Mouse (Mus musculus) liver, postnatal 0 days (tissue): Measurements from ENCODE around the gene Olfr187. TPM values are rescaled to one million over a fixed set of nuclear protein-coding genes. Genes with fewer than 3 reads are reported as not detected.

Experiments
- ATAC-seq: fragments of 200-750 bp; cut with Nextera tagmentation; 2 replicates; pipeline ENCODE4 v1.8.0; 2017; ENCODE audit warnings: mild to moderate bottlenecking, moderate library complexity
- DNase-seq: peaks from one replicate; pipeline ENCODE4 v3.0.0-alpha.2; 2016
- H3K27ac ChIP-seq: fragments of 300-500 bp; sonication (generic); 2 replicates; pipeline ENCODE4 v1.5.1; 2014; ENCODE audit warnings: antibody characterized with exemption, moderate library complexity, mild to moderate bottlenecking, low read depth
- H3K27me3 ChIP-seq: fragments of 300-500 bp; sonication (generic); 2 replicates; pipeline ENCODE4 v1.6.1; 2014; ENCODE audit warnings: low read length, control low read depth, mixed read lengths; ENCODE audit not compliant: insufficient read depth
- H3K36me3 ChIP-seq: fragments of 300-500 bp; sonication (generic); replicated peaks from 2 replicates; pipeline ENCODE4 v1.6.1; 2014; ENCODE audit warnings: mild to moderate bottlenecking, control low read depth, low read length, moderate library complexity, mixed read lengths; ENCODE audit not compliant: insufficient read depth
- H3K4me1 ChIP-seq: fragments of 300-500 bp; sonication (generic); 2 replicates; pipeline ENCODE4 v1.6.1; 2014; ENCODE audit warnings: antibody characterized with exemption, mild to moderate bottlenecking, control low read depth; ENCODE audit not compliant: insufficient read depth
- H3K4me2 ChIP-seq: fragments of 300-500 bp; sonication (generic); 2 replicates; pipeline ENCODE4 v1.6.1; 2014; ENCODE audit warnings: low read depth, mild to moderate bottlenecking, low read length, moderate library complexity, mixed read lengths
- H3K4me3 ChIP-seq: fragments of 300-500 bp; sonication (generic); 2 replicates; pipeline ENCODE4 v1.5.1; 2014; ENCODE audit warnings: low read depth, low read length
- H3K9ac ChIP-seq: fragments of 300-500 bp; sonication (generic); replicated peaks from 2 replicates; pipeline ENCODE4 v1.6.1; 2014; ENCODE audit warnings: mild to moderate bottlenecking, moderate library complexity
- H3K9me3 ChIP-seq: fragments of 300-500 bp; sonication (generic); 2 replicates; pipeline ENCODE4 v1.6.1; 2016; ENCODE audit warnings: mild to moderate bottlenecking, control low read depth, low read length, mixed read lengths
- CTCF ChIP-seq: sonication (generic); IDR thresholded peaks from 2 replicates; pipeline ENCODE4 v1.5.1; 2016; ENCODE audit warnings: antibody characterized with exemption, low read depth
- EP300 ChIP-seq: IDR thresholded peaks from 2 replicates; pipeline ENCODE4 v1.6.1; 2016; ENCODE audit warnings: antibody characterized with exemption, low read depth, mild to moderate bottlenecking
- WGBS: fragments of 180-500 bp; shearing (Covaris S2); extraction: QIAGEN DNeasy Blood & Tissue Kit; methylation state at CpG from one replicate; pipeline ENCODE4 v1.1.7; 2014; ENCODE audit not compliant: insufficient replicate concordance; 5-methylcytosine and 5-hydroxymethylcytosine counted together
- polyA plus RNA-seq: library from polyadenylated mRNA; unstranded; fragments of >200 nt; fragmentation: Nextera tagmentation; extraction: Ambion mirVana; gene quantifications from 2 replicates; pipeline ENCODE4 v1.2.1, GENCODE M21; 2015

The Olfr187 gene
- polyA plus RNA-seq, 1 experiment from 2014 or later: not detected

DNA sequence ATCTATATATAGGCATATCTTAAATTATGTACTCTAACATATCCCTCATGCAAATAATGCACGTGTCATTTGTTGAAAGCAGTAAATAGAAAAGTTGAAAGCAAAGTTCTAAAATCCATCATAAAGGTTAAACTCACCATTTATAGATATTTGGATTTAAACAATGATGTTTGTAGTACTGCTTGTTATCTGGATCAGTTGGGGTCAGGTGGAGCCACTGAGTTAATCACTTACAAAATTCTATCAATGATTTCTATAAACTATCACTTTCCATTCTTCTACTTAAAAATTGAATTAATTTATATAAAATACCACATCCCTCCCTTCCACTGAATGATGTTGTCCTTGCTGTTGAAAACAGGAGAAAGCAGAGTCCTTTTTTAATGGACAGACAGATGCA is 9.3 kb upstream of the Olfr187 start:
- Histone ChIP-seq H3K4me1 (no peaks in the 10 kb centered on the region), H3K4me2 (no peak overlapping the region), H3K27ac (no peak overlapping the region), H3K36me3 (no peaks in the 10 kb centered on the region), H3K27me3 (no peaks in the 10 kb centered on the region), H3K9me3 (no peaks in the 10 kb centered on the region), H3K4me3 (no peak overlapping the region), H3K9ac (no peak overlapping the region)
- DNase-seq (no peak), ATAC-seq (no peak)
- TF ChIP-seq CTCF (no peak), EP300 (no peak)
- WGBS: 62% methylated on average over 1 of the region's 1 CpGs

- H3K4me2 ChIP-seq: no peak overlapping the region
- no peaks in the 10 kb centered on the region for H3K9me3 ChIP-seq
- no peak overlapping the region for H3K9ac ChIP-seq
- TF ChIP-seq CTCF (no peak), EP300 (no peak)
- H3K36me3 ChIP-seq: no peaks in the 10 kb centered on the region
- no peaks in the 10 kb centered on the region for H3K4me1 ChIP-seq
- DNase-seq (no peak), ATAC-seq (no peak)
- H3K27me3 ChIP-seq: no peaks in the 10 kb centered on the region
- 55% methylated on average over 4 of the region's 4 CpGs for WGBS
- no peak overlapping the region for H3K27ac ChIP-seq
- no peak overlapping the region for H3K4me3 ChIP-seq
Measured at GRCm38 (mm10) chr16:59047579-59047978, 8.0 kb upstream of the Olfr187 start.

DNA sequence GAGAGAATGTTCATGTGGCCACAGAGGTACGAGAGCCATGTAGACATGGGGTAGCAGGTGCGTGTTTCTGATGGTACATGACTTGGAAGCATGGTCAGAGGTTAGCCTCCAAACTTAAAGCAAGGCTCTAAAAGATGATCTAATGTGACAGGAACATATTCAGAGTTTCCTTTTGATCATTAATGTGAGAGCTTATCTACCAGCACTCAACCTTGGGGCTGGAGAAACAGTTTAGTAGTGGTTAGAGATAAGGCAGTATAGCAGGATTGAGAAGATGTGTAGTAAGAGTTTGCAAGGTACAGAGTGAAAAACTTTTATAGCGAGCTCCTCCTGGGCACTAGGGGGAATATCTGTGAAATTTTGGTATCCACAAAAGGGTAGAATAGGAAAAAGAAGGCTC is 6.3 kb upstream of the Olfr187 start:
- 63% methylated on average over 3 of the region's 3 CpGs for WGBS
- Histone ChIP-seq H3K4me3 (no peak overlapping the region), H3K9ac (no peak overlapping the region), H3K9me3 (no peaks in the 10 kb centered on the region), H3K4me2 (no peak overlapping the region), H3K4me1 (no peaks in the 10 kb centered on the region), H3K27ac (no peak overlapping the region), H3K36me3 (no peaks in the 10 kb centered on the region), H3K27me3 (no peaks in the 10 kb centered on the region)
- ATAC-seq: no peak
- no peak for TF ChIP-seq CTCF
- no peak for TF ChIP-seq EP300
- DNase-seq: no peak

- no peaks in the 10 kb centered on the region for H3K9me3 ChIP-seq
- H3K4me2 ChIP-seq: no peak within 1 kb of the TSS
- DNase-seq (no peak), ATAC-seq (no peak)
- H3K36me3 ChIP-seq: no peaks in the 10 kb centered on the region
- H3K4me1 ChIP-seq: no peaks in the 10 kb centered on the region
- no peak within 1 kb of the TSS for H3K27ac ChIP-seq
- no peak for TF ChIP-seq EP300
- no peak for TF ChIP-seq CTCF
- no peak within 1 kb of the TSS for H3K4me3 ChIP-seq
- 83% methylated on average over 4 of the region's 4 CpGs for WGBS
- no peaks in the 10 kb centered on the region for H3K27me3 ChIP-seq
- H3K9ac ChIP-seq: no peak within 1 kb of the TSS
Measured at GRCm38 (mm10) chr16:59030191-59030590, 9.4 kb downstream of the Olfr187 start, which contains the start of gene Olfr186. Gene Olfr186 (minus strand): TSS chr16:59030291.

DNA sequence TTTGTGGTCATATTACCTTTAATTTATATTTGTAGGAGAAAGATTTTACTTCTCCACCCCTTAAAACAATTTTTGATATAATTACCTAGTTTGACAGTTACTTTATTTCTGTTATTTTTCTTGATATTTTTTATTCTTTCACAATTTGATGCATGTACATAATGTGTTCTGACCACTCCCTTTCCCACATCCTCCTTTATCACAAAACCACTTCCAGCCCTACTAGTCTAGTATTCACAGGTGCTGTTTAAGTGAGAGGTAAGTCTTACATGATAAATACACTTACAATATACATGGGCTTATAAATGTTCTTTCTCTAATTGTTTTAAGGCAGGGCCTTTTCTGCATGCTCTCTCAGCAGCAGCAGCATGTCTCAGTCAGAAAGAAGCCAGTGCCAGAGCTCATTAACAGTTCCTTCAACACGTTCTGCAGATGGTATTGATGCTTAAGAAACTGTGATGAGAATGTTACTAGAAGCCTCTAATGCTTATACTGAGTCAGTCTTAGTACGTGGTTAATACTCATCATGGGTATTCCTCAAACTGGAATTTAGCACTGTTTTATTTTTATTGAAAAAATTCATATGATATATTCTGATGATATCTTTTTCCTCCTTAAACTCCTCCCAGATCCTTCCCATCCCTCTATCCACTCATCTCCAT is 26.1 kb downstream of the Olfr187 start:
- Histone ChIP-seq H3K36me3 (no peaks in the 10 kb centered on the region), H3K9me3 (no peaks in the 10 kb centered on the region), H3K27ac (no peak overlapping the region), H3K4me2 (no peak overlapping the region), H3K27me3 (no peaks in the 10 kb centered on the region), H3K4me1 (no peaks in the 10 kb centered on the region), H3K4me3 (no peak overlapping the region), H3K9ac (no peak overlapping the region)
- no peak for TF ChIP-seq EP300
- no peak for TF ChIP-seq CTCF
- DNase-seq: no peak
- 54% methylated on average over 2 of the region's 2 CpGs for WGBS
- ATAC-seq: no peak

GRCm38 (mm10) chr16:59007146-59007545 is 32.4 kb downstream of the Olfr187 start:
- no peaks in the 10 kb centered on the region for H3K9me3 ChIP-seq
- no peak overlapping the region for H3K4me2 ChIP-seq
- H3K27ac ChIP-seq: no peak overlapping the region
- TF ChIP-seq EP300 (no peak), CTCF (no peak)
- no peaks in the 10 kb centered on the region for H3K27me3 ChIP-seq
- no peak for DNase-seq
- no peak overlapping the region for H3K4me3 ChIP-seq
- no peaks in the 10 kb centered on the region for H3K36me3 ChIP-seq
- H3K4me1 ChIP-seq: no peaks in the 10 kb centered on the region
- ATAC-seq: no peak
- no peak overlapping the region for H3K9ac ChIP-seq

- Histone ChIP-seq H3K9ac (no peak within 1 kb of the TSS), H3K4me2 (no peak within 1 kb of the TSS), H3K4me1 (no peaks in the 10 kb centered on the region), H3K27ac (no peak within 1 kb of the TSS), H3K9me3 (no peaks in the 10 kb centered on the region), H3K4me3 (no peak within 1 kb of the TSS), H3K27me3 (no peaks in the 10 kb centered on the region), H3K36me3 (no peaks in the 10 kb centered on the region)
- 57% methylated on average over 2 of the region's 2 CpGs for WGBS
- DNase-seq (no peak), ATAC-seq (no peak)
- TF ChIP-seq EP300 (no peak), CTCF (no peak)
Measured at GRCm38 (mm10) chr16:58995057-58995456, 44.5 kb downstream of the Olfr187 start, which contains the start of gene Olfr183. Gene Olfr183 (plus strand): TSS chr16:58995357.

Other genes with a start within 250 kb of the Olfr187 start
- gene Olfr173, start 239.5 kb downstream of the Olfr187 start, polyA plus RNA-seq: not detected in 2 replicates
- not detected in 2 replicates for gene Olfr175-ps1, start 213.0 kb downstream of the Olfr187 start, polyA plus RNA-seq
- gene Olfr177, start 165.0 kb downstream of the Olfr187 start, polyA plus RNA-seq: not detected in 2 replicates
- not detected in 2 replicates for gene Olfr178, start 147.7 kb downstream of the Olfr187 start, polyA plus RNA-seq
- gene Olfr181, start 111.0 kb downstream of the Olfr187 start, polyA plus RNA-seq: not detected in 2 replicates
- not detected in 2 replicates for gene Olfr180, start 110.4 kb downstream of the Olfr187 start, polyA plus RNA-seq
- gene Olfr183, start 44.4 kb downstream of the Olfr187 start, polyA plus RNA-seq: not detected in 2 replicates
- gene Olfr186, start 9.5 kb downstream of the Olfr187 start, polyA plus RNA-seq: not detected in 2 replicates
- not detected in 2 replicates for gene Olfr190, start 38.2 kb upstream of the Olfr187 start, polyA plus RNA-seq
- gene Olfr191, start 50.1 kb upstream of the Olfr187 start, polyA plus RNA-seq: not detected in 2 replicates
- gene Olfr193, start 72.1 kb upstream of the Olfr187 start, polyA plus RNA-seq: not detected in 2 replicates
- gene Olfr194, start 81.3 kb upstream of the Olfr187 start, polyA plus RNA-seq: not detected in 2 replicates
- not detected in 2 replicates for gene Olfr195, start 107.3 kb upstream of the Olfr187 start, polyA plus RNA-seq
- gene Olfr196, start 130.7 kb upstream of the Olfr187 start, polyA plus RNA-seq: not detected in 2 replicates
- not detected in 2 replicates for gene Olfr198, start 163.8 kb upstream of the Olfr187 start, polyA plus RNA-seq
- not detected in 2 replicates for gene Olfr199, start 180.0 kb upstream of the Olfr187 start, polyA plus RNA-seq
- gene Olfr201, start 232.9 kb upstream of the Olfr187 start, polyA plus RNA-seq: not detected in 2 replicates
- gene Olfr202, start 247.0 kb upstream of the Olfr187 start, polyA plus RNA-seq: not detected in 2 replicates